Mouse (Mus musculus) heart, embryonic 12.5 days (tissue): Measurements from ENCODE around the gene Atr. TPM values are rescaled to one million over a fixed set of nuclear protein-coding genes. Genes with fewer than 3 reads are reported as not detected.

Source experiments
- ATAC-seq: fragments of 200-750 bp; cut with Nextera tagmentation; 2 replicates; pipeline ENCODE4 v1.8.0; 2017; ENCODE audit warnings: moderate TSS enrichment, moderate library complexity; ENCODE audit not compliant: insufficient number of reproducible peaks, low FRiP score
- H3K27ac ChIP-seq: fragments of 300-500 bp; sonication (generic); 2 replicates; pipeline ENCODE4 v1.5.1; 2016; ENCODE audit warnings: mild to moderate bottlenecking, moderate library complexity; ENCODE audit not compliant: poor library complexity, severe bottlenecking
- H3K27me3 ChIP-seq: fragments of 300-500 bp; sonication (generic); replicated peaks from 2 replicates; pipeline ENCODE4 v1.6.1; 2016; ENCODE audit warnings: mild to moderate bottlenecking, moderate library complexity
- H3K36me3 ChIP-seq: fragments of 300-500 bp; sonication (generic); 2 replicates; pipeline ENCODE4 v1.6.1; 2016; ENCODE audit warnings: mild to moderate bottlenecking, moderate library complexity
- H3K4me1 ChIP-seq: fragments of 300-500 bp; sonication (generic); replicated peaks from 2 replicates; pipeline ENCODE4 v1.6.1; 2016; ENCODE audit warnings: mild to moderate bottlenecking
- H3K4me2 ChIP-seq: fragments of 300-500 bp; sonication (generic); 2 replicates; pipeline ENCODE4 v1.6.1; 2016; ENCODE audit warnings: mild to moderate bottlenecking, moderate library complexity
- H3K4me3 ChIP-seq: fragments of 300-500 bp; sonication (generic); 2 replicates; pipeline ENCODE4 v1.5.1; 2016; ENCODE audit warnings: mild to moderate bottlenecking
- H3K9ac ChIP-seq: fragments of 300-500 bp; sonication (generic); 2 replicates; pipeline ENCODE4 v1.6.1; 2016; ENCODE audit warnings: mild to moderate bottlenecking, moderate library complexity
- H3K9me3 ChIP-seq: fragments of 300-500 bp; sonication (generic); replicated peaks from 2 replicates; pipeline ENCODE4 v1.6.1; 2016; ENCODE audit warnings: mild to moderate bottlenecking, moderate library complexity
- WGBS: fragments of 180-500 bp; shearing (Covaris S2); methylation state at CpG from one replicate; pipeline ENCODE4 v1.1.7; 2016; 5-methylcytosine and 5-hydroxymethylcytosine counted together
- polyA plus RNA-seq: library from polyadenylated mRNA; unstranded; fragments of >200 nt; fragmentation: Nextera tagmentation; extraction: Ambion mirVana; gene quantifications from 2 replicates; pipeline ENCODE4 v1.2.1, GENCODE M21; 2016

Gene Atr
- polyA plus RNA-seq, result 15.7 and 17.2 TPM in 2 replicates

DNA sequence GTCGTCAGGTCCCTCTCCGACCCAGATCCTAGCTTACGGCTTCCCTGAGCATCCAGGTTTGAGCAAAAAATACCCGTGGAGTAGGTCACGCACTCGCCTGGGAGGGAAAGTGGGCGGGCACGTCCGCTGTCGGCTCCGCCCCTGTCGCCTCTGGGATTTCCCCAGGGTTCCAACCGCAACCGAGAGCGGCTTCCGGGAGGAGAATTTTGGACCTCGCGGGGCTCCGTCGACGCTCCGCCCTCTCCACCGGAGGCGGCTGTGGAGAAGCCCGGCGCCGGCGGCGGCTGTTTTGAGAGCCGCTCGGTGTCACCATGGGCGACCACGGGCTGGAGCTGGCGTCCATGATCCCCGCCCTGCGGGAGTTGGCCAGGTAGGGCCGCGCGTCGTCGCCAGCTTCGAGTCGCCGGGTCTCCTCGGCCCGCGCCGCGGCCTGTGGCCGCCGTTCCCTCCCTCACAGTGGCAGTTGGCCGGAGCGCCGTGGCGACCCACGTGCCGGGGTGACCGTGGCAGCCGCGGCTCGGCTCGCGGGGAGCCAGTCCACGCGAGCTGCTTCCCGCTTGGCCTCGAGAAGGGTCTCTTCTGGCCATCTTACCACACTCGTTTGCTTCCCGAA lies at the start of gene Atr:
TSS of gene Atr (plus strand) at position 184 of the 613 bp plus-strand sequence.
- Histone ChIP-seq H3K27ac (peak within 1 kb of the TSS; percentile 74), H3K9me3 (no peaks in the 10 kb centered on the region), H3K4me3 (peak within 1 kb of the TSS; percentile 93), H3K36me3 (no peaks in the 10 kb centered on the region), H3K9ac (peak within 1 kb of the TSS; percentile 91), H3K4me1 (no peaks in the 10 kb centered on the region), H3K27me3 (no peaks in the 10 kb centered on the region; the same call in 1 of the 2 replicates), H3K4me2 (peak within 1 kb of the TSS; percentile 93)
- under 1% methylated on average over 68 of the region's 69 CpGs for WGBS
- ATAC-seq, result peak; percentile 93

DNA sequence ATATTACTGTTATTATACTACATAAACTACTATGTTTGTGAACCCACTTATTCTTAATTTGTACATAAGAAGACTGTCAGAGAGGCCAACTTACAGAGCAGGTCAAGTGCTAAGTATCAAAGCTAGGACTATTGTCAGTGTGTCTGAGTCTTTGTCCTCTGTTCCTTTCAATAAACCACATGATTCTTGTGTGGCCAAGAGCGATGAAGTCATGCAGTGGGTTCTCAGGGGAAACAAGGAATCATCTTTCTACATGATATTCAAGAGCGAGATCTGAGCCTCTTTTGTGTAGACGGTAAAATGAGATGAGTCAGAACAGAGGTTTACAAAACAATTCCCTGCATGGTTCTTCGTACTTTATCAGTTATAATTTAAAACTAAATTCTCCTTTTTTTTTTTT lies 47.8 kb upstream of the Atr start:
- Histone ChIP-seq H3K9ac (no peak overlapping the region), H3K4me2 (no peak overlapping the region), H3K9me3 (peaks cover 8% of the 10 kb centered on the region; the same call in 1 of the 2 replicates), H3K27me3 (no peaks in the 10 kb centered on the region), H3K4me3 (no peak overlapping the region), H3K4me1 (peaks cover 6% of the 10 kb centered on the region), H3K27ac (no peak overlapping the region), H3K36me3 (no peaks in the 10 kb centered on the region)
- no peak for ATAC-seq
- WGBS, result 78% methylated on average over 4 of the region's 4 CpGs

DNA sequence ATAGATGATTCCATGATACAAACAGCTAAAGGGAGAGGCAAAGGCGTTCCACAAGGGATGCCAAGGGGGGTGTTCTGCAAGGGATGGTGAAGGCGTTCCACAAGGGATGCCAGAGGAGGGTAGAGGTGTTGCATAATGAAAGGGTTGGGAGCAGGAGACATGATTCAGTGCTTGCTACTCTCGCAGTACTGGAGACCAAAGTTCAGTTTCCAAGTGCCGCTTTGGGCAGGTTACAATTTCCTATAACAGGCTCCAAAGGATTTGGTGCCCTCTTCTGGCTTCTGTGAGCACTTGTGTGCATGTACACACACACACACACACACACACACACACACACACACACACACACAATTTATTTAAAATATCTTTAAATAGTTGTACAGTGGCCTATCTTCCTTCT lies 45.6 kb upstream of the Atr start:
- WGBS, result 96% methylated on average over 4 of the region's 4 CpGs
- Histone ChIP-seq H3K4me1 (0 out of 2 replicates have a peak, but pooled peaks cover 3% of the 10 kb centered on the region), H3K27me3 (no peaks in the 10 kb centered on the region), H3K9ac (no peak overlapping the region), H3K4me2 (no peak overlapping the region), H3K36me3 (no peaks in the 10 kb centered on the region), H3K4me3 (no peak overlapping the region), H3K27ac (no peak overlapping the region), H3K9me3 (peaks cover 8% of the 10 kb centered on the region; the same call in 1 of the 2 replicates)
- no peak for ATAC-seq

DNA sequence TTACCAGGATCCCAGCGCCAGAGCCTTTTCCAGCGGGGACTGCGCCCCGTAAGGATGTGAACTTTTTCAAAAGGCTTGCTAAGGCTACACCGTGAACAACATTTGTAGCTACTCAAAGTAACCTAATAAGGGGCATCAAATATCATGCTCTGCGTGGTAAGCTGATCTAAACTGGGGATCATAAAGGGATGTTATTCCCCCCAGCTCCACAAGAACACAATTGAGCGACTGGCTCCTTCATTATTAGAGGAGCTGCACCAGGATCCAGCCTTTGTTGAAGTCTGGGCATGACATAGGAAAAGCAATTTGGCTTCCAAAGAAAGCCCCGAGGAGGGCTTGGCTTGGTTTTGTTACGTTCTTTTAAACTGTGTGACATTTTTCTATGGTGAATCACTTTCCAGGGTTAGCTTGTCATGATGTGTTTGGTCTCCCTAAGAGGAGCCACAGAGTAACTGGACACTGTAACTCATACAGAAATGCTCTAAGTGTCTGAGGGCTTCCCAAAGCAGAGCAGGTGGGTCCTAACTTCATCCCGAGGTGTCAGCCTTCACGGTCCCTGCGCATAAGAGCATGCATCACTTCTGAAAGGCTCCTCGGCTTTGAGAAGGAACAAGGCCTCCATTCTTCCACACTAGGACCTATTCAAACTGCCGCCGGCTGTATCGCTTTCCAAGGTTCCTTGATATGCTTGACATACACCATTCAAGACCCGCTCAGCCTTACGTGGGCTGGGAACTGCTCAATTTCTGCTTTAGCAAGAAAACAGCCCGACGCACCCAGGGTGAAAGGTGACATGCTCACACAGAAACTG lies 43.5 kb upstream of the Atr start:
- no peak overlapping the region for H3K4me3 ChIP-seq
- ATAC-seq, result no peak
- WGBS, result 71% methylated on average over 20 of the region's 20 CpGs
- no peaks in the 10 kb centered on the region for H3K36me3 ChIP-seq
- peaks cover 8% of the 10 kb centered on the region; the same call in 1 of the 2 replicates for H3K9me3 ChIP-seq
- H3K9ac ChIP-seq, result no peak overlapping the region
- H3K27ac ChIP-seq, result no peak overlapping the region
- no peak overlapping the region for H3K4me2 ChIP-seq
- 0 out of 2 replicates have a peak, but pooled peaks cover 3% of the 10 kb centered on the region for H3K4me1 ChIP-seq
- H3K27me3 ChIP-seq, result no peaks in the 10 kb centered on the region

DNA sequence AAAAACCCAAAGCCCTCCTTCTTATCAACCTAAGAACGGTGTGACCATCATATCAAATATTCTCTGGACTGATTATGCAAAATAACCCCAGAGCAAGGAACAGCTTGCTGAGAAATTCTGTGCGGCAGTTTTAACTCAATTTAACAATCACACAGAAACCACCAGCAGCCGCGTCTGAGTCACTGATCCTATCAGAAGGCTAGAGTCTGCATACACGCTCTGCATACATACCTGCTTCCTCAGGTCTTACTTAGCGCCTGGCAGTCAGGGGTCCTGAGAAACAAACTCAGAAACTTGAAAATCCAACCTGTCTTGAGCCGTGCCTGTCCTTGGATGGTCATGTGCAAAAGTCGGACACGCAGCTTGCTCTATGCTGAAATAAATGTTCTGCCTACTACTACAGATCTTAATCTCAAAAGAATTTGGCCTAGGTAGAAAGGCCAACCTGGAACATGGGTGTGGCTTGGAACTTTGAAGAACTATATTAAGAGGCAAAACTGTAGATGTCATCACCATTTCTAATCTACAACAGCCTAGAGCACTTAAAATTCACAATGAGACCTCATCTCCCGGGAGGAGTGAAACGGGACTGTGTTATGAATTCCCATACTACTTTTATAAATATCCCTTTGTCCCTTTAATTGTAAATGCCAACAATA lies 42.3 kb upstream of the Atr start:
- H3K4me3 ChIP-seq, result no peak overlapping the region
- no peaks in the 10 kb centered on the region for H3K27me3 ChIP-seq
- 0 out of 2 replicates have a peak, but pooled peaks cover 3% of the 10 kb centered on the region for H3K4me1 ChIP-seq
- no peak overlapping the region for H3K27ac ChIP-seq
- H3K36me3 ChIP-seq, result no peaks in the 10 kb centered on the region
- peaks cover 8% of the 10 kb centered on the region; the same call in 1 of the 2 replicates for H3K9me3 ChIP-seq
- no peak overlapping the region for H3K4me2 ChIP-seq
- WGBS, result 68% methylated on average over 11 of the region's 11 CpGs
- no peak for ATAC-seq
- H3K9ac ChIP-seq, result no peak overlapping the region

DNA sequence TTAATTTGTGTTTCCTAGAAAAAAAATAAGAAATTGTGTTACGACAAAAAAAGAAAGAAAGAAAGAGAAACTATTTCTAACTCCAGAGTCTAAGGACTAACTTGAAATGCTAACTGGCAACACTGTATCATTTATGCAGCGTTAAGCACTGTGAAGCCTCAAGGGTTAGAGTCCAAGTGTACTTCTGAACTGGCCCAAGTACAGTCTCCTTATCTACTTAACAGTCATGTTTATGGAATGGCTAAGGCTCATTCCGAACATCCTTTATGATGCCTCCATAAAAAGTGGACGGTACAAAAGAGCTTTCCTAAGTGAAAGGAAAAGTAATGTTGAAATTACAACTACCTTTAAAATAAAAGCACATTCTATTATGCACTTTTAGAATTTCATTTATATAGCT lies 41.7 kb upstream of the Atr start:
- Histone ChIP-seq H3K4me2 (no peak overlapping the region), H3K27me3 (no peaks in the 10 kb centered on the region), H3K4me3 (no peak overlapping the region), H3K36me3 (no peaks in the 10 kb centered on the region), H3K4me1 (0 out of 2 replicates have a peak, but pooled peaks cover 3% of the 10 kb centered on the region), H3K9ac (no peak overlapping the region), H3K27ac (no peak overlapping the region), H3K9me3 (peaks cover 8% of the 10 kb centered on the region; the same call in 1 of the 2 replicates)
- 76% methylated on average over 4 of the region's 4 CpGs for WGBS
- no peak for ATAC-seq

DNA sequence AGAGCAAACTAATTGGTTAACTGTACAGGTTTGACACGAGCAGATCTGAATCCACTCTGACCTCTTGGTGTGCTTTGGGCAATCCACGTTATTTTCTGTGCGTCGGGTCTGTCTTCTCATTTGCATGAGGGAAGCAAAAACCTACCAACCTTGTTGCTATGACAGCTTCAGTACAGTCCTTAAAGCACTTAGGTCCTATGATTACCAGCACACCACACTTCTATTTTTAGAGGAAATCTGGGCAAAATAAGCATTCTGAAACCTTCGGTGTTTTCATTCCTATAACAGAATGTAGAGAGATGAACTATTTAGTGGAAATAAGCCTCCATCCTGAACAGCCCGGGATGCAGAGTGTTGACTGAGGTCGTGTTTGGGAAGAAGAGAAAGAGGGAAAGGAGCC lies 34.9 kb upstream of the Atr start:
- ATAC-seq, result no peak
- Histone ChIP-seq H3K4me1 (no peaks in the 10 kb centered on the region), H3K4me3 (no peak overlapping the region), H3K27me3 (no peaks in the 10 kb centered on the region), H3K27ac (no peak overlapping the region), H3K9ac (no peak overlapping the region), H3K9me3 (no peaks in the 10 kb centered on the region), H3K36me3 (no peaks in the 10 kb centered on the region), H3K4me2 (no peak overlapping the region)
- WGBS, result 74% methylated on average over 7 of the region's 7 CpGs

DNA sequence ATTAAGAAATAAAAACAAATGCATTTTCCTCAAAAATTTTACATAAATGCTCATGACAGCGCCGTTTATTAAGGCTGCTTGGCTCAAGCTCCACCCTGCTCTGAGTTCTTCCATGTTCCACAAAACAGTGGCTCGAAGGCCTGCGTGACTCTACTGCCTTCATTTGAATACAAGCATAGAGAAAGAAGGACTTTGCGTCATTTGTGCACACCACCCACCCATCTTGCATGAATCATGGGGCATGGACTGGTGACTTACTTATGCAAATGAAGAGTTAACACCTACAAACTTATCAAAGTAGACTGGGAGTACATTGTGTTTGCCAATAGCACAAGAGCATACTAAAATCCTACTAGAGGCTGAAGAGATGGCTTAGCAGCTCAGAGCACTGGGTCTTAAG lies 29.8 kb upstream of the Atr start:
- Histone ChIP-seq H3K4me2 (no peak overlapping the region), H3K27me3 (no peaks in the 10 kb centered on the region), H3K4me3 (no peak overlapping the region), H3K36me3 (no peaks in the 10 kb centered on the region), H3K4me1 (peaks cover 4% of the 10 kb centered on the region; the same call in 1 of the 2 replicates), H3K9ac (no peak overlapping the region), H3K9me3 (no peaks in the 10 kb centered on the region), H3K27ac (no peak overlapping the region)
- 87% methylated on average over 5 of the region's 5 CpGs for WGBS
- no peak for ATAC-seq

DNA sequence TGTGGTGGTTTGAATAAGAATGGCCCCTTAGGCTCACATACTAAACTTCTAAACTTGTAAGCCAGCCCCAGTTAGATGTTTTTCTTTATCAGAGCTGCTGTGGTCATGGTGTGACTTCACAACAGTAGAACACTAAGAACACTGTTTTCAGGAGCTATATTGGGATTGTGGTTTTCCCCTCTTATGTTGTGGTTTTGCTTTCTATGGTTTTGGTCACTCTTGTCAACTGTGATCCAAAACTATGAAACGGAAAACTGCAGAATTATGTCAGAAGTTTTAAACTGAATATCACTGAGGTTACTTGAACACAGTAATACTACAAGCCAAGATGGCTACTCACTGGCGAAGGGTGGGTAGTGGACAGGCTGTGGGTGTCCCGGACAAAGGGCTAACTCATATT lies 24.6 kb upstream of the Atr start:
- Histone ChIP-seq H3K4me1 (peaks cover 4% of the 10 kb centered on the region; the same call in 1 of the 2 replicates), H3K27ac (no peak overlapping the region), H3K4me2 (no peak overlapping the region), H3K9me3 (no peaks in the 10 kb centered on the region), H3K36me3 (no peaks in the 10 kb centered on the region), H3K27me3 (no peaks in the 10 kb centered on the region), H3K4me3 (no peak overlapping the region), H3K9ac (no peak overlapping the region)
- 81% methylated on average over 3 of the region's 3 CpGs for WGBS
- no peak for ATAC-seq

DNA sequence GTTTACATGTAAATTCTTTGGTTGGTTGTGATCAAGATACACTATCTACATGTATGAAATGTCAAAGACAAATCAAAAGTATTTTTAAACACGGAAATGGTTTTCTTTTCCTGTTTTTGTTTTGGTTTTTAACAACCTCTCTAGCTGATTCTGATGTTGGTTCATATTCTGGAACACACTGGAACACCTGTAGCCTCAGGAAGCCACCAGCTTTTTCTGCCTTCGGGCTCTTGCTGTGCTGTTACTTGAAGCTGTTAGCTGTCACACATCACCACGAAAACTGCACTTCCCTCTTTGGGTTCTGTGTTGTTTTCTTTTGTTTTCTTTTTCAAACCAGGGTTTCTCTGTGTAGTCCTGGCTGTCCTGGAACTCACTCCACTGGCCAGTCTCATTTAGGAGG lies 22.6 kb upstream of the Atr start:
- Histone ChIP-seq H3K27me3 (no peaks in the 10 kb centered on the region), H3K9ac (no peak overlapping the region), H3K9me3 (no peaks in the 10 kb centered on the region), H3K27ac (no peak overlapping the region), H3K4me1 (no peaks in the 10 kb centered on the region), H3K4me3 (no peak overlapping the region), H3K4me2 (no peak overlapping the region), H3K36me3 (no peaks in the 10 kb centered on the region)
- WGBS, result 65% methylated on average over 3 of the region's 3 CpGs
- ATAC-seq, result no peak

DNA sequence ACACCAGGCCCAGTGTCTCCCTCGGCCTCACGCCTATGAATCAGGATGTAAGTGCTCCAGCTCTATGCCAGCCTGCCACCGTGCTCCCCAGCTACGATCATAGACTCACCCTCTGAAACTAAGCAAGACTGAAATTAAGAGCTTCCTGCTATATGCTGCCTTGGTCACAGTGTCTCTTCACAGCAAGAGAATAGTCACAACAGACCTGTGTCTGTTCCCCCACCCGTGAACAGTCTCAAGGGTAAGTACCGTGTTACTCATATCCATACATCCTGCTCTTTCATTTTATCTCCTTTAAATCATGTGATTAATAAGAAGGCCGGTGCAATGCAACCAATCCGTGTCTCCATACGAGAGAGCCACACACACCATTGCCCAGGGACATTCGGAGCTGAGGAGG lies 21.7 kb upstream of the Atr start:
- Histone ChIP-seq H3K36me3 (no peaks in the 10 kb centered on the region), H3K4me3 (no peak overlapping the region), H3K27ac (no peak overlapping the region), H3K27me3 (no peaks in the 10 kb centered on the region), H3K4me1 (no peaks in the 10 kb centered on the region), H3K9me3 (no peaks in the 10 kb centered on the region), H3K4me2 (no peak overlapping the region), H3K9ac (no peak overlapping the region)
- no peak for ATAC-seq
- 78% methylated on average over 10 of the region's 10 CpGs for WGBS
